Mouse (Mus musculus): ENCODE measurements around the gene Timp2.
A peak's percentile ranks its signal among the peaks of the same experiment; 100 is the strongest.
"Not testable (repeated sequence)": the region's sequence is repeated elsewhere in the genome, so short reads cannot be mapped to it uniquely, and the experiment has no call there.

Gene Timp2

GRCm38 (mm10) chr11:118330777-118331176 lies 24.8 kb downstream of the Timp2 start:
- DNase-seq, result no peak

GRCm38 (mm10) chr11:118330361-118330760 lies 25.2 kb downstream of the Timp2 start:
- no peak for DNase-seq

GRCm38 (mm10) chr11:118328947-118329346 lies 26.6 kb downstream of the Timp2 start:
- DNase-seq, result no peak

- DNase-seq, result no peak
These were observed 27.0 kb downstream of the Timp2 start for GRCm38 (mm10) chr11:118328511-118328910.

GRCm38 (mm10) chr11:118326991-118327971 lies 28.3 kb downstream of the Timp2 start:
- DNase-seq, result peak; percentile 21 to 59

- DNase-seq, result no peak
These were observed 29.0 kb downstream of the Timp2 start for GRCm38 (mm10) chr11:118326491-118326890.

- DNase-seq, result no peak
These were observed 31.0 kb downstream of the Timp2 start for GRCm38 (mm10) chr11:118324541-118324940.

GRCm38 (mm10) chr11:118323974-118324373 lies 31.6 kb downstream of the Timp2 start:
- DNase-seq, result no peak

GRCm38 (mm10) chr11:118322647-118323046 lies 32.9 kb downstream of the Timp2 start:
- no peak for DNase-seq

GRCm38 (mm10) chr11:118321971-118322370 lies 33.6 kb downstream of the Timp2 start:
- peak; percentile 11 to 13 for DNase-seq

- DNase-seq, result no peak
These were observed 34.0 kb downstream of the Timp2 start for GRCm38 (mm10) chr11:118321500-118321899.

GRCm38 (mm10) chr11:118318678-118319077 lies 36.9 kb downstream of the Timp2 start:
- DNase-seq, result peak; percentile 19 to 57

- peak; percentile 31 to 54 for DNase-seq
These were observed 38.4 kb downstream of the Timp2 start for GRCm38 (mm10) chr11:118317129-118317528.

- no peak for DNase-seq
These were observed 39.2 kb downstream of the Timp2 start for GRCm38 (mm10) chr11:118316231-118316806.

GRCm38 (mm10) chr11:118312132-118312723 lies 43.3 kb downstream of the Timp2 start:
- DNase-seq, result no peak

GRCm38 (mm10) chr11:118307962-118308361 lies 47.6 kb downstream of the Timp2 start:
- DNase-seq, result not testable (repeated sequence)

- DNase-seq, result not testable (repeated sequence)
These were observed 51.6 kb downstream of the Timp2 start for GRCm38 (mm10) chr11:118303959-118304358.

GRCm38 (mm10) chr11:118298810-118299209 lies 56.7 kb downstream of the Timp2 start:
- DNase-seq, result no peak

GRCm38 (mm10) chr11:118297967-118298366 lies 57.6 kb downstream of the Timp2 start:
- no peak for DNase-seq

- no peak for DNase-seq
These were observed 60.5 kb downstream of the Timp2 start for GRCm38 (mm10) chr11:118295026-118295425.

- DNase-seq, result no peak
These were observed 62.9 kb downstream of the Timp2 start for GRCm38 (mm10) chr11:118292671-118293070.

GRCm38 (mm10) chr11:118289999-118290889 lies 65.3 kb downstream of the Timp2 start, which contains the start of gene Usp36:
Usp36 (minus strand) TSS chr11:118290244.
- peak; percentile 100 for DNase-seq
